Mouse (Mus musculus) testis, postnatal 14 days (tissue): ENCODE measurements around the gene Aldh18a1.
"Not testable (repeated sequence)": the region's sequence is repeated elsewhere in the genome, so short reads cannot be mapped to it uniquely, and the experiment has no call there.

Experiments
- DNase-seq: peaks from one replicate; pipeline ENCODE4 v3.0.0; 2021; ENCODE audit warnings: low spot score

Aldh18a1 gene

GRCm38 (mm10) chr19:40588293-40588654, at the start of gene Aldh18a1:
Aldh18a1 (minus strand) TSS chr19:40588463.
- DNase-seq, result peak; percentile 88

GRCm38 (mm10) chr19:40637601-40638000, 49.3 kb upstream of the Aldh18a1 start:
- no peak for DNase-seq

GRCm38 (mm10) chr19:40637091-40637490, 48.8 kb upstream of the Aldh18a1 start:
- DNase-seq, result no peak

GRCm38 (mm10) chr19:40633144-40633543, 44.9 kb upstream of the Aldh18a1 start:
- DNase-seq, result no peak

- DNase-seq, result no peak
Observed at GRCm38 (mm10) chr19:40632668-40633067, 44.4 kb upstream of the Aldh18a1 start.

GRCm38 (mm10) chr19:40632193-40632592, 43.9 kb upstream of the Aldh18a1 start:
- no peak for DNase-seq

- no peak for DNase-seq
Observed at GRCm38 (mm10) chr19:40630606-40631005, 42.3 kb upstream of the Aldh18a1 start.

- DNase-seq, result no peak
Observed at GRCm38 (mm10) chr19:40630096-40630495, 41.8 kb upstream of the Aldh18a1 start.

- DNase-seq, result no peak
Observed at GRCm38 (mm10) chr19:40628950-40629349, 40.7 kb upstream of the Aldh18a1 start.

- no peak for DNase-seq
Observed at GRCm38 (mm10) chr19:40625935-40626334, 37.7 kb upstream of the Aldh18a1 start.

GRCm38 (mm10) chr19:40621616-40622015, 33.4 kb upstream of the Aldh18a1 start:
- DNase-seq, result not testable (repeated sequence)

- peak; percentile 30 for DNase-seq
Observed at GRCm38 (mm10) chr19:40616021-40616420, 27.8 kb upstream of the Aldh18a1 start.

GRCm38 (mm10) chr19:40614811-40615210, 26.5 kb upstream of the Aldh18a1 start:
- DNase-seq, result no peak

GRCm38 (mm10) chr19:40611830-40612506, 23.7 kb upstream of the Aldh18a1 start, which contains the start of the genes Tctn3 and Entpd1:
Tctn3 (minus strand) TSS chr19:40612233.
Entpd1 (plus strand) TSS chr19:40612366.
- DNase-seq, result peak; percentile 94

- DNase-seq, result no peak
Observed at GRCm38 (mm10) chr19:40607676-40608075, 19.4 kb upstream of the Aldh18a1 start.

GRCm38 (mm10) chr19:40605189-40605588, 16.9 kb upstream of the Aldh18a1 start:
- DNase-seq, result no peak

GRCm38 (mm10) chr19:40601870-40602269, 13.6 kb upstream of the Aldh18a1 start:
- no peak for DNase-seq

GRCm38 (mm10) chr19:40600846-40601245, 12.6 kb upstream of the Aldh18a1 start:
- DNase-seq, result not testable (repeated sequence)

GRCm38 (mm10) chr19:40595831-40596230, 7.6 kb upstream of the Aldh18a1 start:
- DNase-seq, result no peak

GRCm38 (mm10) chr19:40595231-40595630, 7.0 kb upstream of the Aldh18a1 start:
- no peak for DNase-seq

GRCm38 (mm10) chr19:40589530-40589880, 1.2 kb upstream of the Aldh18a1 start:
- DNase-seq, result no peak

- peak; percentile 78 for DNase-seq
Observed at GRCm38 (mm10) chr19:40588847-40589529, 725 bp upstream of the Aldh18a1 start.

- DNase-seq, result peak; percentile 17
Observed at GRCm38 (mm10) chr19:40587491-40588292, 571 bp downstream of the Aldh18a1 start.
